Mouse (Mus musculus) left cerebral cortex, adult 8-10 months (tissue): ENCODE results near the gene Ube2j2. TPM values are rescaled to one million over a fixed set of nuclear protein-coding genes. Genes with fewer than 3 reads are reported as not detected.

ENCODE experiments used
- DNase-seq, 2 experiments: peaks; one replicate each; pipeline ENCODE4 v3.0.0; 2022; ENCODE audit warnings: low spot score in 2 of 2
- microRNA-seq, 2 experiments: library from miRNA; unstranded; fragments of <30 nt; microRNA quantifications; one replicate each; pipeline ENCODE4 v1.2.0; 2022
- total RNA-seq, 4 experiments: library from RNA; stranded (reverse); gene quantifications; 2 replicates each; pipeline ENCODE4 v1.2.4; 2022

Ube2j2 gene
- total RNA-seq, 4 experiments from 2014 or later, result 57.7 to 67.6 (median 65.2) TPM

DNA sequence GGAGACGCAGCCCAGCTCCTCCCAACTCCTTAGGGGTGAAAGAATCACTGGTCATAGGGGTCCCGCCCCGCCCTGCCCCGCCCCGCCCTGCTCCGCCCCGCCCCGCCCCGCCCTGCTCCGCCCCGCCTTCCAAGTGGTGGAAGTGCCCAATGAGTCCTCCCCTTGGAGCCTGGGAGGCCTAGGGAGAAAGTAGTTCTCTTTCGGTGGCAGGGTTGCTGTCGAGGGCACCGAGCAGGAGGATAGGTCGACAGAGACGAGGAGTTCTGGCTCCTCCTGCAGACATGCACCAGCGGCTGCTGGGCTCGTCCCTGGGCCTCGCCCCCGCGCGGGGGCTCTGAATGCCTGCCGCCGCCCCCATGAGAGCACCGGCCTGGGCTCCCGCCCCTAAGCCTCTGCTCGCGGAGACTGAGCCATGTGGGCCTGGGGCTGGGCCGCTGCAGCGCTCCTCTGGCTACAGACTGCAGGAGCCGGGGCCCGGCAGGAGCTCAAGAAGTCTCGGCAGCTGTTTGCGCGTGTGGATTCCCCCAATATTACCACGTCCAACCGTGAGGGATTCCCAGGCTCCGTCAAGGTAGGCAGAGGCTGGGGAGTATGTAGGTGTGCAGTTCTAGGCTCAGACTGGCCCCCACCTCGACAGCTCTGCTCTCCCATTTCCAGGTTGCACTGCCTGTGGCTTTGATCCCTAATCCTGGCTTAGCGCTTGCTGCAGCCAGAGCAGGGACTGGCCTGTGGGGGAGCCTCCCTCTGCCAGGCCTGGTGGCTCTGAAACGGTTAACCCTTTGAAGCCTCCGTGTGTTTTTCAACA lies 18.7 kb downstream of the Ube2j2 start, which contains the start of gene C1qtnf12:
C1qtnf12 (plus strand) TSS at position 152 of the 805 bp plus-strand sequence.
- no peak for DNase-seq

DNA sequence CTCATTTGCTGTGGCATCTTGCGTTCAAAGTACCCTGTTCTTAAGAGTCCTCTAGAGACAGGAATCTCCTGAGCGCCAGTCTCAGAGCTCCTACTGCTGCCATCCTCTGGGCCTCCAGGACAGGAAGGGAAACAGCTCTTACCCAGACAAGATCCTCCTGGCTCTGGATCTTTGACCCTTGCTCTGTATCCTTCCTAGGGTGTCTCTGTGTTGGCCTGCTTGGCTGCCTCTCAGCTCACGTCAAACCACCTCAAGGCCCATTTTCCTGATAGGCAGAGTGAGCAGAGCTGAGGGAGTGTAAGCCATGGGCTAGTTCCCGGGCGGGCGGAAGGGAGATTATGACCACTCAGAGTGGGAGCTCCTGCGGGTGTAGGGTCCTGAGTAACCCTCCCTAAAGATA lies 19.5 kb downstream of the Ube2j2 start:
- no peak for DNase-seq

DNA sequence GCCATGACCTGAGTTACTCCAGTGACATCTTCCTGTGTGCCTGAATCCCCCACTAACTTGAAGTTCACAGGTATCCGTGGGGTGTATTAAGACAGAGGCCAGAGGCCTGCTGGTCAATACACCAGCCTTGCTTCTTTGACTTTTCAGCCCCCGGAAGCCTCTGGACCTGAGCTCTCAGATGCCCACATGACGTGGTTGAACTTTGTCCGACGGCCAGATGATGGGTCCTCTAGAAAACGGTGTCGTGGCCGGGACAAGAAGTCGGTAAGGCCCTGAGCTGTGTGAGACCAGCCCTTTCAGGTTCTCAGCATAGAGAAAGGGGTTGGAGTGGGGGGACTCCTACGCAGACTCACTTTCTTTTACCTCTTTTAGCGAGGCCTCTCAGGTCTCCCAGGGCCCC lies 20.8 kb downstream of the Ube2j2 start:
- DNase-seq, result no peak

DNA sequence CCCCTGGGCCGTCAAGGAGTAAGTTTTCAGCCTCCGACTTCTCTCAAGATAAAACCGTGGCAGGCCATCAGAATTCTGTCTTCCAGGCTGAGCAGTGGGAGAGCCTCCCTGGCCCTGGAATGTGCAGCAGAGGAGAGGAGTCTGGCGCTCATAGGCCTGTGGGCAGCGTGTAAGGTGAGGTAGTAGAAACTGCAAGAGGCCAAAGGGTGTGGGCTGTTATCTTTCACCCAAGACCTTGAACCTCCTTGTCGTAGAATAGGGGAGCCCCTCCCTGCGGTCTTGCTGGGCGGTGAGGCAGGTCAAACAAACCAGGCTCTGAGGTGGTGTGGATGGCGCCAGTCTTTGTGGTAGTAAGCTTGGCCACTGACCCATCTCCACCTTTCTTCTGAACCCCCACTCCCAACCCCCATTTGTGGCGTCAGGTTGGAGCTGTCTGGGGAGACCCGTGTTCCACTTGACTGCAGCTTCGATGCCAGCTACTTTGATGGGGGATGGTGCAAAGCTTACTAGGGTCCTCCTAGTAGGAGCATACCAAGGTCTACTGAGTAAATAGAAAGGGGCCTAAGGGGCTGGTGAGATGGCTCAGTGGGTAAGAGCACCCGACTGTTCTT lies 25.5 kb downstream of the Ube2j2 start:
- no peak for DNase-seq

DNA sequence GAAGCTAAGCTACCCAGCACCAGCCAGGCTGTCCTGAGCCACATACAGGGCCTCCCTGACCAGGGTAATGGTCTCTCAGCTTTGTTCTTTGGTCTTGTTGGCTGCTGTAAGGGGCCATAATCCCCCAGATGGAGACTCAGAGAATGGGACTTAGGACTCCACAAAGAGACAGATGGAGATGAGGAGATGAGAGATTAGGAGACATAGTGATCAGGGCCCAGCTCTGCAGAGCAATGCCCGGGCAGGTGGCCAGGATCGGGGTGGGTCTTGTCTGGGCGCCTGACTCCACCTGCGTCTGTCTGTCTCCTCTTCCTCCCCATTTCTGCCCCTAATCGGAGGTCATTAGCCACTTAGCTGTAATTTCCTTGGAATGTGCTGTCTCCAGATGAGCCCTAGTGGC lies 26.7 kb downstream of the Ube2j2 start:
- no peak for DNase-seq

DNA sequence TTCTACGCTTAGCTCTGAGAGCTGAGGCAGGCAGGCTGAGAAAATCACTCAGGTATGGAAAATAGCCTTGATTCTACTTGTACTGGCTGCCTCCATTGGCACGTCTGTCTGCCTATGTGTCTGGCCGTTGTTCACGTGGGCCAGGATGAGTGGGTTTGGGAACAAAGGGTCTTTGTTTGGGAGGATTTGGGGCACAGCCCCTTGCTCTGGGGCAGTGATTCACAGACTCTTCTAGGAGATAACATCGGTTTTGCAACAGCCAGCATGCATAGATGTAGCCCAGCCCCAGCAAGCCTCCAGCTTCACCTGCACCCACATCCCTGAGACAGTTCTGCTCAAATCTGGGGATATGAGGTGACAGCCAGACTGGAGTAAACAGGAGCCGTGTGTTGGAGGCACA lies 29.0 kb downstream of the Ube2j2 start:
- DNase-seq, result no peak

DNA sequence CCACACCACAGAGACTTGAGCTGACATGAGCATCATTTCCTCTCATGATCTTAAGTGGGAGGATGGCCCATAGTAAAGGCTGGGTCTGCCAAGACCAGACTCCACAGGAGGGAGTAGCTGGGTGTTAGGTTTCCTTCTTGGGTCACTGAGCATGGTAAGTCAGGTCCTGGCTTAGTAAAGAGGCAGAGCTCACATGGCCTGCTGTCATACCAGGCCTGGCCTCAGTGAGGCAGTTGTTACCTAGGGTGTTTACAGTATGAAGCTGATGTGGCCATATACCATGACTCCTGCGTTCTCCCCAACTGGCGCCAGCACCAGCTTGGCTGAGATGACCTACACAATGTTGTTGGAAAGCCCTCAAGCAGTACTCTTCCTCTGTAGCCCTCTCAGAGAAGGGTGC lies 29.6 kb downstream of the Ube2j2 start:
- DNase-seq, result no peak

DNA sequence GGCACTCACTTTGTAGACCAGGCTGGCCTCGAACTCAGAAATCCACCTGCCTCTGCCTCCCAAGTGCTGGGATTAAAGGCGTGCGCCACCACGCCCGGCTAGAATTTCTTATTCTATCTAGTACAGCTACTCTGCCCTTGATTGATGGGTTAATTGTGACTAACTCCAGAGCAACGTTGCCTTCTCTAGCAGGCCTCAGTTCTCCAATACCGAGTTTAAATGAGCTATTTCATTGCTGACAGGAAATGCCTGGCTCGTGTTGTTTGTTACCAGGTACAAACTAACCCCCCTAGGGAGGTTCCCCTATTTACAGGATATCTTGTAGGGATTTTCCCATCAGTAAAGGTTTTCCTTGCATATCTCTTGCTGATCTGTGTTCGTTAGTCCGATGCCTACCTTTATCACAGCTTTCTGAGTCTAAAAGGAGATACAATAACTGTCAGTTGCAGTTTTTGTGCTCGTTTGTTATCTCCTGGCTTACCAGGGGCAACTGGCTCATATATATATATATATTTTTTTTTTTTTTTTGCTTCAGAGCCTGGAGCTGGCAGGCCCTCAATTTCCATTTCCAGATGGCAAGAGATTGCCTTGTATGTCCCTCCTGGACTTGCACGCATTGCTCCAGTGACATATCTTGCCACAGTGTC lies 37.9 kb downstream of the Ube2j2 start:
- no peak for DNase-seq

DNA sequence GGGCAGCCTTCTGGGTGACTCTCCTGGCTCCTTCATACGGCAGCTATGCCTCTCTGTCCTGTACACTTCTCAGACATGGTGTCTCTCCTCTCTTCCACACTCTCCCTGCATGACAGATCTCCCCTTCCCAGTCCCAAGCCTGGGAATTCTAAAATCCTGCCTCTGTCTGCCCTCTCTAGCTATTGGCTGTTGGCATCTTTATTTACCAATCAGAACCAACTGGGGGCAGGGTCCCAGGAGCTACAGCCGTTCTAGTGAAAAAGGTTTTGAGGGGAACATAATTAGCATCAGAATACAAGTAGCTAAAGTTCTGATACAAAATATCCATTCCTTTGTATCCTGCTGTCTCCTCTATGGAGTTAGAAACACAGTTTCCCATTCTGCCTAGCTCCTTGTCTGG lies 40.2 kb downstream of the Ube2j2 start:
- DNase-seq, result no peak

DNA sequence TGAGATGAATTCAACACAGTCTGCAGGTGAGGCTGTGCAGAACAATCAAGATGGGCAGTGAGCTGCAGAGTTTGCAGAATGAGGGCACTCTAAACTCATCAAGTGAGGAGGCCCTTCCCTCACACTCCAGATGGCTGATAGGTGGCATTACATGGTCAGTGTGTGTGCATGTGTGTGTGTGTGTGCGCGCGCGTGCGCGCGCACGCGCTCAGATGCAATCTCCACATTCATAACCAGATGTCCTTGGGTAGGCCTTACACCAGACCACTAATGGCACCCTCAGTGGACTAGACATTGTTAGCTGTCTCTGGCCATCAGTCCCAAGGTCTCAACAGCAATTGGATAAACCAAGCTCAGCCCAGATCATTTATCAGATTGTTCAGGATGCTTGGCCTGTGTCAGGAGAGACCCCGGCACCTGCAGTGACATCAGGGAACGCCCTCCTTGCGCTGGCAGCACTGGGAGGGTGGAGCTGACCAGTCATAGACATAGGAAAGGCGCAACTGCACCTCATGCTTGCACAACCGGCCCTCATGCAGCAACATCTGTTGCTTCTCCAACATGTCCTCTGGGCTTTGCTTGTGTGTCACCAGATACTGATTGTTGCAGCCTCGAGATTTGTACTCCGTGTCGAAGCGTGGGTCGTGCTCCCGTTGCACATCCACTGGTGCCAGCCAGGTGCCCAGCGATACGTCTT lies 47.7 kb downstream of the Ube2j2 start:
- peak in 1 of 2 experiments; percentile 53 for DNase-seq

DNA sequence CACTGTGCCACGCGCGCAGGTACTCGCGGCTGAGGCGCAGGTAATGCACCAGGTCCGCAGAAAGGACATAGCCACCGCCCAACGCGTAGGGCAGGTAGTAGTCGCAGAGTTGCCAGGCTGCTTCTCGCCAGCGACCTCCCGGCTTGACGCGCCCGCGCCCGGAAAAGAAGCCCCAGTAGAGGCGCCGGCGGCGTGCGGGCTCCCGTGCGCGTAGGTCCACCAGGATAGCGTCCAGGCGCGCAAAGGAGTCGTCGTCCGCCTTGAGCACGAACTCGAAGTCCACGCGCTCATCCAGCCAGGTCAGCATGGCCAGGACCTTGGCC lies 48.2 kb downstream of the Ube2j2 start:
- DNase-seq, result peak in 1 of 2 experiments; percentile 36

DNA sequence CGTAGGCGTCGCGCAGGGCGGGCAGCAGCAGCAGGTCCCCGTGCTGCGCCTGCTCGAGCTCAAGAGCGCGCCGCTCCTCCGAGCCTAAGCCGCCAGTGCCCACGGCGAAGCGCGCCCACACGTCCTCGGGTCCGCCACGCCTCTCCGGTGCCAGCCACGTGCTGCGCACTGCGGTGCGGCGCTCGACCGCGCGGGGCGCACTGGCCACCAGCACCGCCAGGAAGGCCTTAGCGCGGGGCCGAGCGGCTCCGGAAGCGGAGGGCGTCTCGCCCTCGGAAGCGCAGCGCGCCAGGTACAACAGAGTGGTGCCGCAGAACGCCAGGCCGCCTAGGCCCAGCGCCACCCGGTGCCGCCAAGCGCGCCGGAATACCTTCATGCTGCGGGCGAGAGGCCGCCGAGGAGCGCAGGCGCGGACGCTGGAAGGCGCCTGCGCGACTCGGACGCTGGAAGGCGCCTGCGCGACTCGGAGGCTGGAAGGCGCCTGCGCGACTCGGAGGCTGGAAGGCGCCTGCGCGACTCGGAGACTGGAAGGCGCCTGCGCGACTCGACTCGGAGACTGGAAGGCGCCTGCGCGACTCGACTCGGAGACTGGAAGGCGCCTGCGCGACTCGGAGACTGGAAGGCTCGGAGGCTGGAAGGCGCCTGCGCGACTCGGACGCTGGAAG lies 48.7 kb downstream of the Ube2j2 start, which contains the start of the genes B3galt6 and Sdf4:
B3galt6 (minus strand) TSS at position 409 of the 665 bp plus-strand sequence.
Sdf4 (plus strand) TSS at position 632 of the 665 bp plus-strand sequence.
- peak; percentile 85 for DNase-seq

DNA sequence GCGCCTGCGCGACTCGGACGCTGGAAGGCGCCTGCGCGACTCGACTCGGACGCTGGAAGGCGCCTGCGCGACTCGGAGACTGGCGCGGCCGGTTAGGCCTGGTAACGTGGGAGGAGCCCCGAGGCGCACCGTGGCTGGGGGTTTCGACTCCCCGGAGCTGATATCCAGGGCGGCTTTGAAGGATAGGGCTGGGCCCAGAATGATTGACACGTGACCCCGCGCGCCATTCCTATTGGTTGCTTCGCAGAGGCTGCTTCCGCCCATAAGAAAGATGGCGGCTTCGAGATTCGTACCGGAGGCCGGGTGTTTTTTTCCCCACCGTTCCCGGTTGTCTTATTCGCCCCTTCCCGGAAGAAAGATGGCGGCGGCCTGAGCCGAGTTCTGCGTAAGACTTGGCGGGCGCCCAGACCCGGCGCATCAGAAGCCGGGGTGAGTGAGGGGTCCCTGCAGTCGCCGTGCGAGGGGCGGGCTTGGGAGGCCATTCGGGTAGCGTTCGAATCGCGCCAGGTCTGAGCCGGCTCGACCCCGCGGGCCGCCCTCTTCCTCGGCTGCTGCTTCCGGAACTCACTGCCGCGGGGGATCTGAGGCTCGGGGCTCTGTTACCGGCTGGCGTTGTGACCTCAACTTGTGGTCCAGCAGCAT lies 49.4 kb downstream of the Ube2j2 start:
- DNase-seq, result peak; percentile 94 to 98

DNA sequence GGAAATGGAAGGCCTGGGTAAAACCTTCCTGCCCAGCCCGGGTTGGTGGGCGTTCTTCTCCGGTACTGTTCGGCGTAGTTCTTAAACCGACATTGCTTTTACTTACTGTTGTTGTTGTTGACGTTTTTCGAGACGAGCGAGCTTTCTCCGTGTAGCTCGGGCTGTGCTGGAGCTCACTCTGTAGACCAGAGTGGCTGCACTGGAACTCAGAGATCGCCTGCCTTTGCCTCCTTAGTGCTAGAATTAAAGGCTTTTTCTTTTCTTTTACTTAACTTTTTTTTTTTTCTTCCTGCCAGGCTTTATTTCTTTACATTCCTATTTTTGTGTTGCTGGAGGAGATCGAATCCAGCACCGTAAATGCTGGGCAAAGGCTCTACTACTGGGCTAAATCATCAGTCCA lies 50.0 kb downstream of the Ube2j2 start:
- no peak for DNase-seq

DNA sequence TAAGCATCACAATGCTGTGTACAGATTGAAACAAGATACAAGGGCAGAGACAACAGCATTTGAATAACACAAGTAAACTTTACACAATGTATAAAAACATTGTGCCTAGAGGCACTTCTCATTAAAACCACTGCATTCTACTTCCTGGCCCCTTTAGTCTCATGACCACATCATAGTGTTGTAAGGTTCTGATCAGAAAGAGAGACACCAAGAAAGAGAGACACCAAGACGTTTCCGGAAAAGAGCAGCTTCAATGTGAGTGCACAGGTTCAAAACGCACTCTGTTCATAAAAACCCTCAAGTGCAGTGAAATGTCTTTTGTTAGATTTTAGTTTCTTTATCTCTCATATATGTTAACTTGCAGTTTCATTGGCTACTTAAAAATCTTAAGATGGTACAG lies 60.5 kb downstream of the Ube2j2 start:
- no peak for DNase-seq

DNA sequence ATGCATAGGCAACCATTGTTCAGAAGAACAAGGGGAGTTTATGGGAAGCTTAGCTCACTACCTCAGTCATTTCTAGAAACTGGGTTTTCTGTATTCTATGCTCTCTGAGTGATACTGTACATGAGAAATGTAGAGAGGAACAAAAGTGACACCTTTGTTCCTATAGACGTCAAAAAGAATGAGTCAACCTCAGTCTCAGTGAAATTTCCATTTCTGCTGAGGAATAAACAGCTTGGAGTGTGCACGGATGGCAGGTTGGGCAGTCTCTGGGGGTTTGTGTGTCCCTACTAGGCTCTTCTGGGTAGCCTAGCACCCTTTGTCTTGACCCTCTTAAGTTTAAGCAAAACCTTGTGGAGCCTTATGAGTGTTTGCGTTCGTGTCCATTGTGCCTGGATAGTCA lies 64.7 kb downstream of the Ube2j2 start:
- no peak for DNase-seq

Small RNAs within 50 kb of the gene (microRNA-seq; reads per million reads assigned to microRNA genes)
- gene Gm22991, result 0 reads per million in 2 experiments

Other genes with a start within 250 kb of the Ube2j2 start
- gene Fndc10, start 249.5 kb upstream of the Ube2j2 start, total RNA-seq, result 10 to 100 TPM; 31.6 to 37.7 (median 34.7) TPM
- 100 to 1,000 TPM in 2 of 4 experiments, 10 to 100 TPM in 2; 91.0 to 111 (median 98.8) TPM for gene Ssu72, start 239.0 kb upstream of the Ube2j2 start, total RNA-seq
- 10 to 100 TPM; 43.9 to 53.3 (median 48.9) TPM for gene Tmem240, start 209.0 kb upstream of the Ube2j2 start, total RNA-seq
- gene Atad3a, start 182.7 kb upstream of the Ube2j2 start, total RNA-seq, result 10 to 100 TPM; 41.3 to 55.7 (median 51.1) TPM
- 10 to 100 TPM; 14.0 to 14.9 (median 14.4) TPM for gene Vwa1, start 169.1 kb upstream of the Ube2j2 start, total RNA-seq
- gene Tmem88b, start 158.0 kb upstream of the Ube2j2 start, total RNA-seq, result 10 to 100 TPM; 35.4 to 43.6 (median 36.6) TPM
- gene Ankrd65, start 153.4 kb upstream of the Ube2j2 start, total RNA-seq, result under 1 TPM in 1 of 4 experiments, not detected in 3; 0.35 TPM
- gene Mrpl20, start 141.0 kb upstream of the Ube2j2 start, total RNA-seq, result 10 to 100 TPM; 75.3 to 87.1 (median 84.7) TPM
- 10 to 100 TPM; 54.7 to 60.9 (median 57.6) TPM for gene Ccnl2, start 131.3 kb upstream of the Ube2j2 start, total RNA-seq
- 100 to 1,000 TPM; 101 to 109 (median 102) TPM for gene Aurkaip1, start 112.6 kb upstream of the Ube2j2 start, total RNA-seq
- 10 to 100 TPM in 1 of 4 experiments, 1 to 10 TPM in 3; 8.9 to 10.3 (median 9.3) TPM for gene Mxra8, start 104.2 kb upstream of the Ube2j2 start, total RNA-seq
- 10 to 100 TPM; 81.1 to 86.5 (median 81.4) TPM for gene Dvl1, start 96.4 kb upstream of the Ube2j2 start, total RNA-seq
- gene Tas1r3, start 80.5 kb upstream of the Ube2j2 start, total RNA-seq, result under 1 TPM in 2 of 4 experiments, not detected in 2; 0.30 to 0.39 TPM
- gene Cptp, start 74.4 kb upstream of the Ube2j2 start, total RNA-seq, result 10 to 100 TPM; 30.1 to 48.4 (median 33.7) TPM
- 10 to 100 TPM; 26.8 to 32.6 (median 30.0) TPM for gene Ints11, start 74.3 kb upstream of the Ube2j2 start, total RNA-seq
- gene Pusl1, start 52.0 kb upstream of the Ube2j2 start, total RNA-seq, result 10 to 100 TPM; 49.0 to 65.6 (median 58.5) TPM
- 100 to 1,000 TPM; 108 to 128 (median 122) TPM for gene Acap3, start 52.0 kb upstream of the Ube2j2 start, total RNA-seq
- gene C1qtnf12, start 18.5 kb downstream of the Ube2j2 start, total RNA-seq, result 10 to 100 TPM; 16.0 to 26.1 (median 23.8) TPM
- 10 to 100 TPM in 2 of 4 experiments, 1 to 10 TPM in 2; 9.3 to 12.6 (median 10.5) TPM for gene B3galt6, start 48.8 kb downstream of the Ube2j2 start, total RNA-seq
- gene Sdf4, start 49.0 kb downstream of the Ube2j2 start, total RNA-seq, result 100 to 1,000 TPM; 206 to 235 (median 221) TPM
- gene Tnfrsf4, start 70.0 kb downstream of the Ube2j2 start, total RNA-seq, result 1 to 10 TPM in 3 of 4 experiments, under 1 TPM in 1; 0.91 to 3.5 (median 1.5) TPM
- not detected for gene Tnfrsf18, start 82.3 kb downstream of the Ube2j2 start, total RNA-seq
- gene Ttll10, start 115.6 kb downstream of the Ube2j2 start, total RNA-seq, result under 1 TPM; 0.30 to 0.64 (median 0.44) TPM
- gene 9430015G10Rik, start 166.2 kb downstream of the Ube2j2 start, total RNA-seq, result 10 to 100 TPM; 28.4 to 30.7 (median 29.0) TPM
- under 1 TPM; 0.49 to 0.72 (median 0.60) TPM for gene Rnf223, start 186.7 kb downstream of the Ube2j2 start, total RNA-seq